Mouse (Mus musculus): ENCODE data around the gene Cops4. TPM values are rescaled to one million over a fixed set of nuclear protein-coding genes. Genes with fewer than 3 reads are reported as not detected.
A peak's percentile ranks its signal among the peaks of the same experiment; 100 is the strongest.

The Cops4 gene
- polyA plus RNA-seq, 1 experiment from 2014 or later, result 252 TPM

- H3K27ac ChIP-seq, result peak overlapping the region; percentile 85
- WGBS, result 88% methylated on average over 4 of the region's 4 CpGs
- H3K4me3 ChIP-seq, result no peak overlapping the region
These were observed 16.8 kb upstream of the Cops4 start for GRCm38 (mm10) chr5:100501267-100501666.

GRCm38 (mm10) chr5:100509247-100509646 lies 8.9 kb upstream of the Cops4 start:
- H3K27me3 ChIP-seq (ENCODE audit: low read depth, poor library complexity, severe bottlenecking), result no peaks in the 10 kb centered on the region
- no peaks in the 10 kb centered on the region for H3K4me1 ChIP-seq
- no peaks in the 10 kb centered on the region for H3K9me3 ChIP-seq (replicated peaks)
- H3K27ac ChIP-seq, result no peak overlapping the region
- no peaks in the 10 kb centered on the region for H3K36me3 ChIP-seq
- H3K4me3 ChIP-seq, result no peak overlapping the region
- no peak for DNase-seq (ENCODE audit: low spot score)
- 77% methylated on average over 11 of the region's 11 CpGs for WGBS

More at GRCm38 (mm10) chr5:100501267-100501666, 16.8 kb upstream of the Cops4 start:
- H3K36me3 ChIP-seq, result no peaks in the 10 kb centered on the region
- H3K4me1 ChIP-seq, result peaks cover 26% of the 10 kb centered on the region
- H3K9me3 ChIP-seq (replicated peaks), result no peaks in the 10 kb centered on the region
- no peak for DNase-seq (ENCODE audit: low spot score)
- H3K27me3 ChIP-seq (ENCODE audit: low read depth, poor library complexity, severe bottlenecking), result no peaks in the 10 kb centered on the region

GRCm38 (mm10) chr5:100512576-100512975 lies 5.5 kb upstream of the Cops4 start:
- no peak for DNase-seq (ENCODE audit: low spot score)
- no peaks in the 10 kb centered on the region for H3K9me3 ChIP-seq (replicated peaks)
- no peak overlapping the region for H3K4me3 ChIP-seq
- no peaks in the 10 kb centered on the region for H3K27me3 ChIP-seq (ENCODE audit: low read depth, poor library complexity, severe bottlenecking)
- no peaks in the 10 kb centered on the region for H3K36me3 ChIP-seq
- H3K4me1 ChIP-seq, result peaks cover 2% of the 10 kb centered on the region
- no peak overlapping the region for H3K27ac ChIP-seq

- Histone ChIP-seq H3K27ac (peak overlapping the region; percentile 92), H3K9me3 (replicated peaks) (no peaks in the 10 kb centered on the region), H3K4me1 (peaks cover 15% of the 10 kb centered on the region), H3K27me3 (ENCODE audit: low read depth, poor library complexity, severe bottlenecking) (no peaks in the 10 kb centered on the region), H3K4me3 (peak overlapping the region; percentile 91), H3K36me3 (peaks cover 25% of the 10 kb centered on the region)
- no peak for DNase-seq (ENCODE audit: low spot score)
- 11% methylated on average over 5 of the region's 5 CpGs for WGBS
These were observed 910 bp downstream of the Cops4 start for GRCm38 (mm10) chr5:100519027-100519411.

- H3K36me3 ChIP-seq, result peaks cover 36% of the 10 kb centered on the region
- 99% methylated on average over 2 of the region's 2 CpGs for WGBS
- no peak overlapping the region for H3K27ac ChIP-seq
- no peaks in the 10 kb centered on the region for H3K27me3 ChIP-seq (ENCODE audit: low read depth, poor library complexity, severe bottlenecking)
- no peak for DNase-seq (ENCODE audit: low spot score)
- no peaks in the 10 kb centered on the region for H3K9me3 ChIP-seq (replicated peaks)
- no peak overlapping the region for H3K4me3 ChIP-seq
- peaks cover 15% of the 10 kb centered on the region for H3K4me1 ChIP-seq
These were observed 2.1 kb downstream of the Cops4 start for GRCm38 (mm10) chr5:100520223-100520622.

GRCm38 (mm10) chr5:100523331-100523730 lies 5.2 kb downstream of the Cops4 start:
- Histone ChIP-seq H3K4me3 (no peak overlapping the region), H3K9me3 (replicated peaks) (no peaks in the 10 kb centered on the region), H3K27ac (no peak overlapping the region), H3K36me3 (peaks cover 60% of the 10 kb centered on the region), H3K4me1 (peaks cover 11% of the 10 kb centered on the region), H3K27me3 (ENCODE audit: low read depth, poor library complexity, severe bottlenecking) (no peaks in the 10 kb centered on the region)
- DNase-seq (ENCODE audit: low spot score), result no peak
- WGBS, result 90% methylated on average over 1 of the region's 1 CpGs

- Histone ChIP-seq H3K27me3 (ENCODE audit: low read depth, poor library complexity, severe bottlenecking) (no peaks in the 10 kb centered on the region), H3K27ac (no peak overlapping the region), H3K4me3 (no peak overlapping the region), H3K4me1 (peaks cover 3% of the 10 kb centered on the region), H3K36me3 (peaks cover 76% of the 10 kb centered on the region), H3K9me3 (replicated peaks) (no peaks in the 10 kb centered on the region)
- DNase-seq (ENCODE audit: low spot score), result no peak
- WGBS, result 99% methylated on average over 9 of the region's 9 CpGs
These were observed 6.8 kb downstream of the Cops4 start for GRCm38 (mm10) chr5:100524921-100525320.

GRCm38 (mm10) chr5:100525620-100526019 lies 7.5 kb downstream of the Cops4 start:
- no peak overlapping the region for H3K4me3 ChIP-seq
- H3K36me3 ChIP-seq, result peaks cover 80% of the 10 kb centered on the region
- H3K9me3 ChIP-seq (replicated peaks), result no peaks in the 10 kb centered on the region
- no peaks in the 10 kb centered on the region for H3K27me3 ChIP-seq (ENCODE audit: low read depth, poor library complexity, severe bottlenecking)
- DNase-seq (ENCODE audit: low spot score), result no peak
- no peaks in the 10 kb centered on the region for H3K4me1 ChIP-seq
- WGBS, result 92% methylated on average over 3 of the region's 3 CpGs
- H3K27ac ChIP-seq, result no peak overlapping the region

GRCm38 (mm10) chr5:100526164-100526563 lies 8.1 kb downstream of the Cops4 start:
- H3K4me3 ChIP-seq, result no peak overlapping the region
- no peak overlapping the region for H3K27ac ChIP-seq
- no peaks in the 10 kb centered on the region for H3K4me1 ChIP-seq
- H3K36me3 ChIP-seq, result peaks cover 83% of the 10 kb centered on the region
- DNase-seq (ENCODE audit: low spot score), result no peak
- WGBS, result 93% methylated on average over 7 of the region's 7 CpGs
- no peaks in the 10 kb centered on the region for H3K27me3 ChIP-seq (ENCODE audit: low read depth, poor library complexity, severe bottlenecking)
- H3K9me3 ChIP-seq (replicated peaks), result no peaks in the 10 kb centered on the region

GRCm38 (mm10) chr5:100535826-100536225 lies 17.7 kb downstream of the Cops4 start:
- WGBS, result 91% methylated on average over 7 of the region's 7 CpGs
- Histone ChIP-seq H3K9me3 (replicated peaks) (no peaks in the 10 kb centered on the region), H3K36me3 (peaks cover 93% of the 10 kb centered on the region), H3K27me3 (ENCODE audit: low read depth, poor library complexity, severe bottlenecking) (no peaks in the 10 kb centered on the region), H3K27ac (no peak overlapping the region), H3K4me3 (no peak overlapping the region), H3K4me1 (no peaks in the 10 kb centered on the region)
- DNase-seq (ENCODE audit: low spot score), result no peak

GRCm38 (mm10) chr5:100536638-100537037 lies 18.5 kb downstream of the Cops4 start:
- 86% methylated on average over 3 of the region's 3 CpGs for WGBS
- Histone ChIP-seq H3K36me3 (peaks cover 93% of the 10 kb centered on the region), H3K27me3 (ENCODE audit: low read depth, poor library complexity, severe bottlenecking) (no peaks in the 10 kb centered on the region), H3K9me3 (replicated peaks) (no peaks in the 10 kb centered on the region), H3K4me3 (no peak overlapping the region), H3K4me1 (no peaks in the 10 kb centered on the region), H3K27ac (no peak overlapping the region)
- no peak for DNase-seq (ENCODE audit: low spot score)

GRCm38 (mm10) chr5:100546294-100547080 lies 28.4 kb downstream of the Cops4 start:
- no peak overlapping the region for H3K27ac ChIP-seq
- H3K9me3 ChIP-seq (replicated peaks), result no peaks in the 10 kb centered on the region
- no peaks in the 10 kb centered on the region for H3K27me3 ChIP-seq (ENCODE audit: low read depth, poor library complexity, severe bottlenecking)
- H3K4me3 ChIP-seq, result no peak overlapping the region
- H3K36me3 ChIP-seq, result peaks cover 88% of the 10 kb centered on the region
- no peak for DNase-seq (ENCODE audit: low spot score)
- WGBS, result 88% methylated on average over 6 of the region's 6 CpGs
- H3K4me1 ChIP-seq, result no peaks in the 10 kb centered on the region

GRCm38 (mm10) chr5:100548236-100548635 lies 30.1 kb downstream of the Cops4 start:
- Histone ChIP-seq H3K36me3 (peaks cover 71% of the 10 kb centered on the region), H3K4me1 (no peaks in the 10 kb centered on the region), H3K9me3 (replicated peaks) (no peaks in the 10 kb centered on the region), H3K27me3 (ENCODE audit: low read depth, poor library complexity, severe bottlenecking) (no peaks in the 10 kb centered on the region), H3K4me3 (no peak overlapping the region), H3K27ac (no peak overlapping the region)
- DNase-seq (ENCODE audit: low spot score), result no peak
- WGBS, result 93% methylated on average over 2 of the region's 2 CpGs

GRCm38 (mm10) chr5:100549311-100549710 lies 31.2 kb downstream of the Cops4 start:
- peaks cover 60% of the 10 kb centered on the region for H3K36me3 ChIP-seq
- no peak overlapping the region for H3K4me3 ChIP-seq
- H3K9me3 ChIP-seq (replicated peaks), result no peaks in the 10 kb centered on the region
- H3K27ac ChIP-seq, result no peak overlapping the region
- no peak for DNase-seq (ENCODE audit: low spot score)
- no peaks in the 10 kb centered on the region for H3K4me1 ChIP-seq
- no peaks in the 10 kb centered on the region for H3K27me3 ChIP-seq (ENCODE audit: low read depth, poor library complexity, severe bottlenecking)
- WGBS, result 95% methylated on average over 4 of the region's 4 CpGs

All from limb, embryonic 10.5 days (tissue).